Mouse (Mus musculus) embryonic facial prominence, embryonic 11.5 days (tissue): ENCODE data around the gene Bod1l. TPM values are rescaled to one million over a fixed set of nuclear protein-coding genes. Genes with fewer than 3 reads are reported as not detected.

Source experiments
- ATAC-seq: fragments of 200-750 bp; cut with Nextera tagmentation; replicated peaks from 2 replicates; pipeline ENCODE4 v1.8.0; 2017; ENCODE audit warnings: low read depth; ENCODE audit not compliant: insufficient number of reproducible peaks, low FRiP score, low TSS enrichment
- DNase-seq: peaks from one replicate; pipeline ENCODE4 v3.0.0-alpha.2; 2015; ENCODE audit warnings: low spot score
- H3K27ac ChIP-seq: fragments of 300-500 bp; sonication (generic); replicated peaks from 2 replicates; pipeline ENCODE4 v1.5.1; 2014; ENCODE audit warnings: mild to moderate bottlenecking, low read depth, low read length, control low read depth
- H3K27me3 ChIP-seq: fragments of 300-500 bp; sonication (generic); 2 replicates; pipeline ENCODE4 v1.6.1; 2014; ENCODE audit warnings: mild to moderate bottlenecking, low read length, moderate library complexity, mixed read lengths; ENCODE audit not compliant: control insufficient read depth, insufficient read depth
- H3K36me3 ChIP-seq: fragments of 300-500 bp; sonication (generic); replicated peaks from 2 replicates; pipeline ENCODE4 v1.6.1; 2014; ENCODE audit warnings: low read depth, mild to moderate bottlenecking, low read length, moderate library complexity, mixed read lengths; ENCODE audit not compliant: control insufficient read depth, insufficient read depth
- H3K4me1 ChIP-seq: fragments of 300-500 bp; sonication (generic); 2 replicates; pipeline ENCODE4 v1.6.1; 2014; ENCODE audit warnings: low read length, mixed read lengths; ENCODE audit not compliant: control insufficient read depth, insufficient read depth
- H3K4me2 ChIP-seq: fragments of 300-500 bp; sonication (generic); 2 replicates; pipeline ENCODE4 v1.6.1; 2014; ENCODE audit warnings: low read depth, mild to moderate bottlenecking, control low read depth, low read length, moderate library complexity
- H3K4me3 ChIP-seq: fragments of 300-500 bp; sonication (generic); 2 replicates; pipeline ENCODE4 v1.5.1; 2014; ENCODE audit warnings: low read depth, low read length, control low read depth
- H3K9ac ChIP-seq: fragments of 300-500 bp; sonication (generic); replicated peaks from 2 replicates; pipeline ENCODE4 v1.6.1; 2014; ENCODE audit warnings: mild to moderate bottlenecking, control low read depth, low read length
- H3K9me3 ChIP-seq: fragments of 300-500 bp; sonication (generic); replicated peaks from 2 replicates; pipeline ENCODE4 v1.6.1; 2016; ENCODE audit warnings: mild to moderate bottlenecking, low read length, inconsistent platforms, mixed read lengths; ENCODE audit not compliant: control insufficient read depth
- WGBS: fragments of 180-500 bp; shearing (Covaris S2); extraction: QIAGEN DNeasy Blood & Tissue Kit; methylation state at CpG from one replicate; pipeline ENCODE4 v1.1.7; 2014; 5-methylcytosine and 5-hydroxymethylcytosine counted together
- polyA plus RNA-seq: library from polyadenylated mRNA; unstranded; fragments of >200 nt; fragmentation: Nextera tagmentation; extraction: Ambion mirVana; gene quantifications from 2 replicates; pipeline ENCODE4 v1.2.1, GENCODE M21; 2014

The Bod1l gene
- polyA plus RNA-seq, 1 experiment from 2014 or later, result 25.2 TPM

DNA sequence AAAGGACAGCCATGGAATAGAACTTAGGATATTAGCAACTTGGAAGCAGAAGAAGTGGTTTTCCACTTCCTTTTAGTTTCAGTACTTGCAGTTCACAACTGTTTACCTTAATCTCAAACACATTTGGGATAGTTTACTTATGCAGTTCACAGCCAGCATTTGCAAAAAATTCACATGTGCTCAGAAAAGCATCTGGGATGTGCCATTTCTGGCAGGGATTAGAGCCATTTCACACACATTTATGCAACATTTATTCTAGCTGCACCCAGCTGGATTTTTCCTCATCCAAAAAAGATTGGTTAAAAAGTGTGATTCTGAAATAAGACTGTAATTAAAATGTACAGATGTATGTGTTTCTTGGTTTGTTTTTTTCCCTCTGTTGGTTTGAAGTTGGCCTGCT is 49.7 kb downstream of the Bod1l start:
- Histone ChIP-seq H3K36me3 (no peaks in the 10 kb centered on the region), H3K4me3 (no peak overlapping the region), H3K27ac (no peak overlapping the region), H3K4me1 (no peaks in the 10 kb centered on the region), H3K9me3 (no peaks in the 10 kb centered on the region), H3K9ac (no peak overlapping the region), H3K4me2 (no peak overlapping the region), H3K27me3 (no peaks in the 10 kb centered on the region)
- DNase-seq, result no peak
- ATAC-seq, result no peak

- no peak overlapping the region for H3K27ac ChIP-seq
- no peak overlapping the region for H3K4me3 ChIP-seq
- no peak for DNase-seq
- no peaks in the 10 kb centered on the region for H3K27me3 ChIP-seq
- WGBS, result 88% methylated on average over 2 of the region's 2 CpGs
- no peaks in the 10 kb centered on the region for H3K9me3 ChIP-seq
- H3K4me1 ChIP-seq, result no peaks in the 10 kb centered on the region
- no peak for ATAC-seq
- no peak overlapping the region for H3K4me2 ChIP-seq
- H3K9ac ChIP-seq, result no peak overlapping the region
- H3K36me3 ChIP-seq, result peaks cover 1% of the 10 kb centered on the region; the same call in 1 of the 2 replicates
Measured at GRCm38 (mm10) chr5:41790517-41790916, 53.6 kb downstream of the Bod1l start.

DNA sequence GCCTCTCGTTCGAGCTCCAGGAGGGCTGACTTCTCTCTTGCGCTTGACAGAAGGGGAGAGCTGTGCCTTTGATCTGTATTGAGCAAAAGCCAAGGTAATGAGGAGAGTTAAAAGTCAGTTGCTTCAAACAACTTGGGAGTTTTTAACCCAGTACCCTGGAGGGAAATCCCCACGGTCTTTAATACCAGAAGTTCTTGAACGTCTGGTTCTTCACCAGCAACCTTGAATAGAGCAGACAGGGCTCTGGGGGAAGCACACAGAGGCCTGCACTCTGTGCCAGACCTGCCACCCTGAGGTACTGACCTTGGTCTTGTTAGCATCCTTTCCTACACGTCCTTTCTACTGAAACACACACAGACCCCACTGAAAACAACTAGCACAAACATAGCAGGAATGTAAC is 55.2 kb downstream of the Bod1l start:
- Histone ChIP-seq H3K4me3 (no peak overlapping the region), H3K36me3 (peaks cover 3% of the 10 kb centered on the region; the same call in 1 of the 2 replicates)
- WGBS, result 81% methylated on average over 6 of the region's 6 CpGs

DNA sequence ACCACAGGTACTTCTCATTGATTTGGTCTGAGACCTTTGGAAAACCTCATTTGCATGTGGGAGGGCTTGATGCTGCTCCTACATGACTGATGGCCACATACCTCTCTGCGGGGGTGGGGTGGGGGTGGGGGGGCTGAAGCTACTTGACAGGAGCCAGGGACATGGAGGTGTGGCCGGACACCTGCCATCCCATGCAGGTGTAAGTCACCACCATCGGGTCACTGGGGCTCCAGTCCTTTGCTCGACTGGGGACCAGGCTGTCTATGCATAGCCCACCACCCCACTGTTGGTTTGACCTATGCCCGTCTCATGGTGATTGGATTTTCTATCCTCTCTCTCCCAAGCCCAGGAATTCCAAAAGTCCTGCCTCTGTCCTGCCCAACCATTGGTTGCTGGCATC is 62.2 kb downstream of the Bod1l start:
- Histone ChIP-seq H3K27me3 (no peaks in the 10 kb centered on the region), H3K36me3 (peaks cover 3% of the 10 kb centered on the region; the same call in 1 of the 2 replicates), H3K4me2 (no peak overlapping the region), H3K9ac (no peak overlapping the region), H3K4me3 (no peak overlapping the region), H3K9me3 (no peaks in the 10 kb centered on the region), H3K27ac (no peak overlapping the region), H3K4me1 (no peaks in the 10 kb centered on the region)
- ATAC-seq (no peak), DNase-seq (no peak)
- 93% methylated on average over 5 of the region's 5 CpGs for WGBS

More for the DNA sequence above, 55.2 kb downstream of the Bod1l start:
- ATAC-seq (no peak), DNase-seq (no peak)
- H3K4me1 ChIP-seq, result no peaks in the 10 kb centered on the region
- H3K27ac ChIP-seq, result no peak overlapping the region
- H3K27me3 ChIP-seq, result no peaks in the 10 kb centered on the region
- no peak overlapping the region for H3K9ac ChIP-seq
- no peak overlapping the region for H3K4me2 ChIP-seq
- H3K9me3 ChIP-seq, result no peaks in the 10 kb centered on the region

- no peak for ATAC-seq
- DNase-seq, result no peak
- Histone ChIP-seq H3K27ac (no peak overlapping the region), H3K4me3 (no peak overlapping the region), H3K9me3 (no peaks in the 10 kb centered on the region), H3K36me3 (no peaks in the 10 kb centered on the region), H3K4me1 (no peaks in the 10 kb centered on the region), H3K27me3 (no peaks in the 10 kb centered on the region), H3K9ac (no peak overlapping the region), H3K4me2 (no peak overlapping the region)
- 77% methylated on average over 3 of the region's 3 CpGs for WGBS
Measured at GRCm38 (mm10) chr5:41780026-41780425, 64.1 kb downstream of the Bod1l start.

GRCm38 (mm10) chr5:41775728-41776127 is 68.4 kb downstream of the Bod1l start:
- no peak for DNase-seq
- H3K36me3 ChIP-seq, result no peaks in the 10 kb centered on the region
- ATAC-seq, result no peak
- no peaks in the 10 kb centered on the region for H3K4me1 ChIP-seq
- H3K9me3 ChIP-seq, result no peaks in the 10 kb centered on the region
- H3K27ac ChIP-seq, result no peak overlapping the region
- H3K4me2 ChIP-seq, result no peak overlapping the region
- no peaks in the 10 kb centered on the region for H3K27me3 ChIP-seq
- H3K9ac ChIP-seq, result no peak overlapping the region
- WGBS, result 73% methylated on average over 6 of the region's 6 CpGs
- no peak overlapping the region for H3K4me3 ChIP-seq

- Histone ChIP-seq H3K9ac (no peak overlapping the region), H3K9me3 (no peaks in the 10 kb centered on the region), H3K4me2 (no peak overlapping the region), H3K4me1 (no peaks in the 10 kb centered on the region), H3K36me3 (no peaks in the 10 kb centered on the region), H3K27ac (no peak overlapping the region), H3K4me3 (no peak overlapping the region), H3K27me3 (no peaks in the 10 kb centered on the region)
- 74% methylated on average over 3 of the region's 3 CpGs for WGBS
- ATAC-seq (no peak), DNase-seq (no peak)
Measured at GRCm38 (mm10) chr5:41775273-41775672, 68.8 kb downstream of the Bod1l start.

DNA sequence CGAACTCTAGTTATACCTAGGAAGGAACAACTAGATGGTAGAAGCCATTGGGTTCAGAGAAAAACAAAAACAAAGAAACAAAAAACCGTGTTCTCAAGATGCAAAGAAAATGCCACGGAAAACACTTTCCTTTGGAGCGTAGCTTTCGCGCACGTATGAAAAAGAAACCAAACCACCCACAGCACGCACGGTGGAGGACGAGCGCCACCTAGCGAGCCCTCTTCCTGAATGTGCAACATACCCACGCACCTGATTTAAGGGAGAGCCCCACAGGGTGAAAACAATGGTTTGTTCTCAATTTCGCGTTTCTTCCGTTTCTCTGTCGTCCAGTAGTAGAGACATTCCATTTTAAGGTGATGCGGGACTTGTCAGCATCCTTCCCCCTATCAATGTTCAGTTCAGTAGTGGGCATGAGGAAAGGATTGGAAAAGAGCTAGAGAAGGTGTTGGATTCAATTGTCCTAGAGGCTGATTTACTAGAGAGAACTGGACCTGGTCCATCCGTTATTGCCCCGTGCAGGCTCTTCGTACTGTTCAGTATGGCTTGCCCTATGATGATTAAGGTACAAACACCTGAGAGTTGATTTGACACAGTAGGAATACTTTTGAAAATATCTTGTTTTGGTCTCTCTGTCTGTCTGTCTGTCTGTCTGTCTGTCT is 75.6 kb downstream of the Bod1l start:
- Histone ChIP-seq H3K9ac (no peak overlapping the region), H3K4me1 (peaks cover 5% of the 10 kb centered on the region), H3K36me3 (no peaks in the 10 kb centered on the region), H3K4me2 (no peak overlapping the region), H3K27ac (no peak overlapping the region), H3K4me3 (no peak overlapping the region), H3K9me3 (no peaks in the 10 kb centered on the region), H3K27me3 (peaks cover 33% of the 10 kb centered on the region)
- WGBS, result 5% methylated on average over 21 of the region's 21 CpGs
- DNase-seq (peak; percentile 95), ATAC-seq (no peak)
